Mouse (Mus musculus): Measurements from ENCODE around the gene Zfy1.
"Not testable (repeated sequence)": the region's sequence is repeated elsewhere in the genome, so short reads cannot be mapped to it uniquely, and the experiment has no call there.

Zfy1 gene

GRCm38 (mm10) chrY:797309-797708, at the start of gene Zfy1:
TSS of gene Zfy1 (minus strand) at chrY:797409.
- not testable (repeated sequence) for DNase-seq (ENCODE audit: low spot score in 2 of 2)

- no peak for DNase-seq (ENCODE audit: low spot score in 2 of 2)
These were observed 21.2 kb upstream of the Zfy1 start, which contains the start of gene Uba1y for GRCm38 (mm10) chrY:818396-818795. TSS of gene Uba1y (plus strand) at chrY:818649.

DNA sequence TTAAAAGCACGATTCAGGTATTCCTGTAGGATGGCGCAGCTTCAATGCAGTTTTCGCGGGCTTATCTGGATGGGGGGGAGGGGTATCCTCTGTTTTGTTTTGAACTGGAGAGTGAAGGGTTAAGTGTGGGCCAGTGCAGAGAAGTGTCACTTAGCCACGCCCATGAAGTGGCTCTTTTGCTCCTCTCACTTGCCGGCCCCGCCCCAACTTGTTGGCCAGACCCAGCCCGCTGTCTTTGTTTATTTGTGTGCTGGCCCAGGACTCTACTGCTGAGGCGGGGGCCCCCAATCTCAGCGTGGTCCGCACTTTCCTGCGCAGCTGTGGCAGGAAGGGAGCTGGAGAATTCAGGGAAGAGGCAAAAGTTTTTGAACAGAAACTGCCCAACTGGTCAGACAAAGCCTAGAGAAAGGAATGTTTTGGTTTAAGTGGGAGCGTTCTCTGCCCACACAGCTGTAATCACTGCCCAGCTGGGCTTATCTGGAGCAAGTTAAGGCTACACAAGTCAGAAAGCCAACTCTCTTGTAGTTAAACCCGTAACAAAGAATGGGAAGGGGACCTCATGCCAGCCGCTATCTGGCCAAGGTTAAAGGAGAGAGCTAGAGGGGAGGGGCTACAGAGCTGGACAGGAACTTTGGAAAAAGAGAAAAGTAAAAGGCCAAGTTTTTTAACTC, 11.9 kb upstream of the Zfy1 start:
- no peak for DNase-seq (ENCODE audit: low spot score in 2 of 2)
